In the genomic region with DNA sequence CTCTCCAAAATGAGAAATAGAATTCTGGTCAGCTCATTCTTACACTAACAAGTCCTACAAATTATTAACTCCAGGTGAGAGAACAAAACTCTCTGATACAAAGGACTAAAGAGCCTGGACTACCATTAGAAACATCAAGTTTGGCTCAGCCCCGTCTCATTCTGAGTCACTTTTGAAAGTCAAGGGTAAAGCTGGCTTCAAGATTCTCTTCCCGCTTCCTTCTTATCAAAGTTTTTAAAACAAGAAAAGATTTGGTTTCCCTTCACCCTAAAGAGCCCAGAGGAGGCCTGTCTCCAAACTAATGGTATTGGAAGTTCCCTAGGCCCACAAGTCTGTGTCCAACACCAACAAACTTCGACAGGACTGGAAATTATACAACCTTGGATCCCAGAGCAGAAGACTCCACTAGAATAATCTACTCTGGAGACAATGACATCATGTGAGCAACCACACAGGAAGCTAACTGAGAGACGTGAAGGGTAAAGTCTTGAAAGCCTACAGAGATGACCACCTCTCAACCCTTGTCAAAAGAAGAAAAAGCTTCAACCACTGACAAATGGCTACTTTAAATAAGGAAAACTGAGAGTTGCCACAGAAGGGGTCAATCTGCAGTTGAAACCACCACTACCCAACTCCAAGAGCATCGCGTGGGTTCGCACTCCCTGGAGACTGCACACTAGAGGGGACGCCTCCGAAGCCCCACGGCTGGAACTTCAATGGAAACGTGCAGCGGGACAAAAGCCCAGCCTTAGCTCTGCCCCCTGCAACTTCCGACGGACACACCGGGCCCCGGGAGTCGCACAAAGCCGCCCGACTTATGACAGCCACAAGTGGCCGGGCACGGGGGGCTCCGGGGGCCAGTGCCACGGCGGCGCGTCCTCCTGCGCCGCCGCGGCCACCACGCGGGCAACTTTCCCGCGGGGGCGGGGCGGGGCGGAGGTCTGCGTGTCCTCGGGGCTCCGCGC, we compare ENCODE assay signal across 8 mouse cellular contexts. TPM values are rescaled to one million over a fixed set of nuclear protein-coding genes. Genes with fewer than 3 reads are reported as not detected.
DNase-seq lines count a peak whose midpoint lies in the region; ATAC-seq lines count a peak whose summit lies in the region.

No protein-coding gene starts in this region.

- H3K9me3 ChIP-seq in lung, embryonic 16.5 days (ENCODE audit: control insufficient read depth, low read length), result peaks cover 5% of the 10 kb centered on the region
- no peaks in the 10 kb centered on the region; the same call in 1 of the 2 replicates for H3K9me3 ChIP-seq in embryonic facial prominence, embryonic 12.5 days
- H3K9me3 ChIP-seq in midbrain, embryonic 16.5 days (replicated peaks; ENCODE audit: control insufficient read depth, low read length, poor library complexity, severe bottlenecking), result no peaks in the 10 kb centered on the region

- WGBS in lung, embryonic 16.5 days, result 34% methylated on average over 41 of the region's 41 CpGs
- WGBS in embryonic facial prominence, embryonic 12.5 days, result 23% methylated on average over 41 of the region's 41 CpGs
- WGBS in midbrain, embryonic 16.5 days, result 7% methylated on average over 38 of the region's 41 CpGs

- peak; percentile 15 for ATAC-seq in lung, embryonic 16.5 days (ENCODE audit: low read depth)
- ATAC-seq in embryonic facial prominence, embryonic 12.5 days (ENCODE audit: insufficient number of reproducible peaks, insufficient read depth, low FRiP score, low TSS enrichment), result 0 out of 2 replicates have a peak, but pooled peaks have one; percentile 16
- ATAC-seq in inflammation-experienced regulatory T-cells, adult 6 months, result peak; percentile 38
- peak; percentile 32 for ATAC-seq in midbrain, embryonic 16.5 days

- peaks cover 23% of the 10 kb centered on the region for H3K36me3 ChIP-seq in lung, embryonic 16.5 days (ENCODE audit: control insufficient read depth, insufficient read depth, low read length)
- peaks cover 14% of the 10 kb centered on the region for H3K36me3 ChIP-seq in embryonic facial prominence, embryonic 12.5 days
- no peaks in the 10 kb centered on the region for H3K36me3 ChIP-seq in midbrain, embryonic 16.5 days (ENCODE audit: control insufficient read depth, insufficient read depth, low read length)

- H3K4me3 ChIP-seq in lung, embryonic 16.5 days (ENCODE audit: low read length), result peak overlapping the region; percentile 69
- peak overlapping the region; percentile 74 for H3K4me3 ChIP-seq in embryonic facial prominence, embryonic 12.5 days
- H3K4me3 ChIP-seq in midbrain, embryonic 16.5 days (ENCODE audit: low read depth, low read length), result peak overlapping the region; percentile 92

- H3K9ac ChIP-seq in lung, embryonic 16.5 days (ENCODE audit: low read length), result peak overlapping the region; percentile 89
- peak overlapping the region; percentile 92 for H3K9ac ChIP-seq in embryonic facial prominence, embryonic 12.5 days
- peak overlapping the region; percentile 92 for H3K9ac ChIP-seq in midbrain, embryonic 16.5 days (ENCODE audit: low read depth, low read length)

- H3K4me2 ChIP-seq in lung, embryonic 16.5 days (ENCODE audit: low read depth, low read length), result peak overlapping the region; percentile 60
- peak overlapping the region; percentile 59 for H3K4me2 ChIP-seq in embryonic facial prominence, embryonic 12.5 days (replicated peaks)
- H3K4me2 ChIP-seq in midbrain, embryonic 16.5 days (ENCODE audit: low read length), result peak overlapping the region; percentile 84

- no peak for DNase-seq in lung, postnatal 36 days
- DNase-seq in frontal cortex, adult 2 months (ENCODE audit: extremely low spot score in 1 of 2, low spot score in 1 of 2), result no peak
- DNase-seq in embryo, embryonic 9.5 days (ENCODE audit: extremely low spot score), result no peak
- DNase-seq in cerebellum, postnatal 36 days, result no peak

- H3K4me1 ChIP-seq in lung, embryonic 16.5 days (replicated peaks; ENCODE audit: control insufficient read depth, insufficient read depth, low read length), result peaks cover 12% of the 10 kb centered on the region; the same call in 1 of the 2 replicates
- peaks cover 24% of the 10 kb centered on the region for H3K4me1 ChIP-seq in embryonic facial prominence, embryonic 12.5 days
- H3K4me1 ChIP-seq in midbrain, embryonic 16.5 days (ENCODE audit: control insufficient read depth, insufficient read depth, low read length), result peaks cover 30% of the 10 kb centered on the region

- peak overlapping the region; percentile 82 for H3K27ac ChIP-seq in lung, embryonic 16.5 days (ENCODE audit: low read length)
- peak overlapping the region; percentile 85 for H3K27ac ChIP-seq in embryonic facial prominence, embryonic 12.5 days
- H3K27ac ChIP-seq in midbrain, embryonic 16.5 days (ENCODE audit: low read length), result peak overlapping the region; percentile 80

- no peaks in the 10 kb centered on the region for H3K27me3 ChIP-seq in lung, embryonic 16.5 days (ENCODE audit: control insufficient read depth, insufficient read depth, low read depth, low read length)
- H3K27me3 ChIP-seq in embryonic facial prominence, embryonic 12.5 days, result no peaks in the 10 kb centered on the region
- H3K27me3 ChIP-seq in midbrain, embryonic 16.5 days (ENCODE audit: control insufficient read depth, insufficient read depth, low read depth, low read length), result no peaks in the 10 kb centered on the region

RNA-seq across cellular contexts. Expression of gene Igf2r, which starts 0.8 kb away (rescaled TPM):
- polyA plus RNA-seq in lung, embryonic 16.5 days (2015; fragmentation: Nextera tagmentation; extraction: Ambion mirVana), result 59.0 and 64.4 TPM in 2 replicates
- polyA plus RNA-seq in embryonic facial prominence, embryonic 12.5 days (2016; fragmentation: Nextera tagmentation; extraction: Ambion mirVana), result 37.1 and 38.1 TPM in 2 replicates
- polyA plus RNA-seq in inflammation-experienced regulatory T-cells, adult 6 months (2017; shearing (Covaris generic)), result 10 to 100 TPM; 14.8 to 40.1 (median 36.0) TPM
- 9.6 and 10.9 TPM in 2 replicates for polyA plus RNA-seq in midbrain, embryonic 16.5 days (2015; fragmentation: Nextera tagmentation; extraction: Ambion mirVana)
- polyA plus RNA-seq in frontal cortex, adult 2 months (2012; rRNA removed), result 12.7 and 14.8 TPM in 2 replicates
